Mouse (Mus musculus): ENCODE results near the gene Olfr513. TPM values are rescaled to one million over a fixed set of nuclear protein-coding genes. Genes with fewer than 3 reads are reported as not detected.

Olfr513 gene
- polyA plus RNA-seq (2015; fragmentation: Illumina TruSeq; extraction: RNeasy Lipid Tissue Mini Kit (QIAGEN cat#74804); ENCODE audit: insufficient read depth, low replicate concordance): not detected

GRCm38 (mm10) chr7:108750673-108751072, at the start of gene Olfr513:
Gene Olfr513, plus strand, starts transcription at chr7:108750973.

GRCm38 (mm10) chr7:108713020-108713419, 37.8 kb upstream of the Olfr513 start, which contains the start of gene Olfr512:
Gene Olfr512, plus strand, starts transcription at chr7:108713320.

Other genes with a start within 250 kb of the Olfr513 start
- not detected for gene Olfr502, start 225.9 kb upstream of the Olfr513 start, polyA plus RNA-seq (2015; fragmentation: Illumina TruSeq; extraction: RNeasy Lipid Tissue Mini Kit (QIAGEN cat#74804); ENCODE audit: insufficient read depth, low replicate concordance)
- gene Olfr503, start 206.4 kb upstream of the Olfr513 start, polyA plus RNA-seq (2015; fragmentation: Illumina TruSeq; extraction: RNeasy Lipid Tissue Mini Kit (QIAGEN cat#74804); ENCODE audit: insufficient read depth, low replicate concordance): not detected
- not detected for gene Olfr504, start 185.2 kb upstream of the Olfr513 start, polyA plus RNA-seq (2015; fragmentation: Illumina TruSeq; extraction: RNeasy Lipid Tissue Mini Kit (QIAGEN cat#74804); ENCODE audit: insufficient read depth, low replicate concordance)
- not detected for gene Olfr506, start 140.2 kb upstream of the Olfr513 start, polyA plus RNA-seq (2015; fragmentation: Illumina TruSeq; extraction: RNeasy Lipid Tissue Mini Kit (QIAGEN cat#74804); ENCODE audit: insufficient read depth, low replicate concordance)
- not detected for gene Olfr507, start 129.2 kb upstream of the Olfr513 start, polyA plus RNA-seq (2015; fragmentation: Illumina TruSeq; extraction: RNeasy Lipid Tissue Mini Kit (QIAGEN cat#74804); ENCODE audit: insufficient read depth, low replicate concordance)
- not detected for gene Olfr508, start 121.0 kb upstream of the Olfr513 start, polyA plus RNA-seq (2015; fragmentation: Illumina TruSeq; extraction: RNeasy Lipid Tissue Mini Kit (QIAGEN cat#74804); ENCODE audit: insufficient read depth, low replicate concordance)
- not detected for gene Olfr509, start 99.1 kb upstream of the Olfr513 start, polyA plus RNA-seq (2015; fragmentation: Illumina TruSeq; extraction: RNeasy Lipid Tissue Mini Kit (QIAGEN cat#74804); ENCODE audit: insufficient read depth, low replicate concordance)
- gene Olfr510, start 84.6 kb upstream of the Olfr513 start, polyA plus RNA-seq (2015; fragmentation: Illumina TruSeq; extraction: RNeasy Lipid Tissue Mini Kit (QIAGEN cat#74804); ENCODE audit: insufficient read depth, low replicate concordance): not detected
- not detected for gene Olfr512, start 37.7 kb upstream of the Olfr513 start, polyA plus RNA-seq (2015; fragmentation: Illumina TruSeq; extraction: RNeasy Lipid Tissue Mini Kit (QIAGEN cat#74804); ENCODE audit: insufficient read depth, low replicate concordance)
- gene Olfr514, start 75.0 kb downstream of the Olfr513 start, polyA plus RNA-seq (2015; fragmentation: Illumina TruSeq; extraction: RNeasy Lipid Tissue Mini Kit (QIAGEN cat#74804); ENCODE audit: insufficient read depth, low replicate concordance): not detected
- not detected for gene Olfr516, start 99.6 kb downstream of the Olfr513 start, polyA plus RNA-seq (2015; fragmentation: Illumina TruSeq; extraction: RNeasy Lipid Tissue Mini Kit (QIAGEN cat#74804); ENCODE audit: insufficient read depth, low replicate concordance)
- not detected for gene Olfr517, start 121.4 kb downstream of the Olfr513 start, polyA plus RNA-seq (2015; fragmentation: Illumina TruSeq; extraction: RNeasy Lipid Tissue Mini Kit (QIAGEN cat#74804); ENCODE audit: insufficient read depth, low replicate concordance)
- not detected for gene Olfr518, start 134.0 kb downstream of the Olfr513 start, polyA plus RNA-seq (2015; fragmentation: Illumina TruSeq; extraction: RNeasy Lipid Tissue Mini Kit (QIAGEN cat#74804); ENCODE audit: insufficient read depth, low replicate concordance)
- not detected for gene Olfr519, start 143.4 kb downstream of the Olfr513 start, polyA plus RNA-seq (2015; fragmentation: Illumina TruSeq; extraction: RNeasy Lipid Tissue Mini Kit (QIAGEN cat#74804); ENCODE audit: insufficient read depth, low replicate concordance)
- 2.7 TPM for gene Nlrp10, start 179.2 kb downstream of the Olfr513 start, polyA plus RNA-seq (2015; fragmentation: Illumina TruSeq; extraction: RNeasy Lipid Tissue Mini Kit (QIAGEN cat#74804); ENCODE audit: insufficient read depth, low replicate concordance)
- 187 TPM for gene Eif3f, start 183.4 kb downstream of the Olfr513 start, polyA plus RNA-seq (2015; fragmentation: Illumina TruSeq; extraction: RNeasy Lipid Tissue Mini Kit (QIAGEN cat#74804); ENCODE audit: insufficient read depth, low replicate concordance)
- 0.46 TPM for gene Tub, start 199.4 kb downstream of the Olfr513 start, polyA plus RNA-seq (2015; fragmentation: Illumina TruSeq; extraction: RNeasy Lipid Tissue Mini Kit (QIAGEN cat#74804); ENCODE audit: insufficient read depth, low replicate concordance)

Data from spleen, adult 10 weeks (tissue).